Mouse (Mus musculus) monocyte, adult 5-6 weeks (primary cell): ENCODE measurements around the gene Larp4. TPM values are rescaled to one million over a fixed set of nuclear protein-coding genes. Genes with fewer than 3 reads are reported as not detected.
"Not testable (repeated sequence)": the region's sequence is repeated elsewhere in the genome, so short reads cannot be mapped to it uniquely, and the experiment has no call there.

Source experiments
- ATAC-seq: fragments of 153-309, 156-312 bp; replicated peaks from 2 replicates; pipeline ENCODE4 v1.8.0; 2017; ENCODE audit warnings: mild to moderate bottlenecking; ENCODE audit not compliant: low TSS enrichment, insufficient number of reproducible peaks, severe bottlenecking, poor library complexity, low FRiP score
- total RNA-seq: library from RNA; stranded (forward); fragments of 200-1000, 200-491, 200-594 nt; gene quantifications from 3 replicates; pipeline ENCODE4 v1.2.3, GENCODE M21; 2017

Gene Larp4
- 49.3 to 57.6 TPM (median 49.7 TPM) in 3 replicates for total RNA-seq

DNA sequence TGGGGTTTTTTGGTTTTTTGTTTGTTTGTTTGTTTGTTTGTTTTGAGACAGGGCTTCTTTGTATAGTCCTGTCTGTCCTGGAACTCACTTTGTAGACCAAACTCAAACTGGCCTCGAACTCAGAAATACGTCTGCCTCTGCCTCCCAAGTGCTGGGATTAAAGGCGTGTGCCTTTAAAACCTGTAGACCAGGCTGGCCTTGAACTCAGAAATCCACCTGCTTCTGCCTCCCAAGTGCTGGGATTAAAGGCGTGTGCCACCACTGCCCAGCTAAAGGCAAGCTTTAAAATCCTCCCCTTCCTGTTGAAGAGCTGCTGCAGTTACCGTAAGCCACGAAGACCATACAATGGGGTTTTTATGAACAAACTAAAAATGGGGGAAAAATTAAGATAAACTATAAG is at the start of gene Larp4:
Gene Larp4 (plus strand): TSS at position 301 of the 400 bp plus-strand sequence.
- ATAC-seq: not testable (repeated sequence)

DNA sequence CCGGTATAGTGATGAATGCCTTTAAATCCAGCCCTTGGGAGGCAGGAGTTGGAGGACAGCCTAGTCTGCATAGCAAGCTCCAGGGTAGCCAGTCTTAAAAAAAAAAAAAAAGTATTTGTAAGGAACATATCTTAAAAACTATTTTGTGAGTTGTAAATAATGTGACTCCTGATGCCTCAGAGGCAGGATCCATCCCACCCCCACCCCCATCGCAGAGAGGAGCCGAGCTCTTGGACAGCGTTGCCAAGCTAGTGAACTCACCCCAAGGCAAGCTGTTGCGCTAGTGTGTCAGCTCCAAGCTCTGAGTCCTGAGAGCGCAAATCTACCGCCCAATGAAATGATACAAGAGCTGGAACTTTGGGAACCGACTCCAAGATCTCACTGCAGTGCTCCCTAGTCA is 38.6 kb upstream of the Larp4 start:
- ATAC-seq: no peak

DNA sequence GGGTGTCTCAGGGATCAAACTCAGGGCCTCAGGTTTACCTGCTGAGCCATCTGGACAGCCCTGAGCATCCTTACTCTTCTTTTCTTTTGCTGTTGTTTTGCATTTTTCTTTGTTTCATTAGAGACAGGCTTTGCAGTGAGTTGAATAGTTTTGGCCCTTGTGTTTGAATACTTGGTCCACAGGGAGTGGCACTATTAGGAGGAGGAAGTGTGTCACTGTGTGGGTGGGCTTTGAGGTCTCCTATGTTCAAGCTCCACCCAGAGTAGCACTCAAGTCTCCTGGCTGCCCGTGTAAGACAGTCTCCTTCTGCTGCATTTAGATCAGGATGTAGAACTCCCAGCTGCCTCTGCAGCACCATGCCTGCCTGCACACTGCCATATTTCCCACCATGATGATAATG is 35.4 kb upstream of the Larp4 start:
- no peak for ATAC-seq

DNA sequence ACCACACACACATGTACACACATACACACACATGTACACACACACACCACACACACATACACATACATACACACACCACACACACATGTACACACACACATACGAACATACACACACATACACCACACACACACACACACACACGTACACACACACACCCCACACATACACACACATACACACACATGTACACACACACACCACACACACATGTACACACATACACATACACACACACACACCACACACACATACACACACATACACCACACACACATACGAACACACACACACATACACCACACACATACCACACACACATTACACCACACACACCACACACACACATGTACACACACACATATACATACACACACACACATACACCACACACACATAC is 33.2 kb upstream of the Larp4 start:
- ATAC-seq: no peak

DNA sequence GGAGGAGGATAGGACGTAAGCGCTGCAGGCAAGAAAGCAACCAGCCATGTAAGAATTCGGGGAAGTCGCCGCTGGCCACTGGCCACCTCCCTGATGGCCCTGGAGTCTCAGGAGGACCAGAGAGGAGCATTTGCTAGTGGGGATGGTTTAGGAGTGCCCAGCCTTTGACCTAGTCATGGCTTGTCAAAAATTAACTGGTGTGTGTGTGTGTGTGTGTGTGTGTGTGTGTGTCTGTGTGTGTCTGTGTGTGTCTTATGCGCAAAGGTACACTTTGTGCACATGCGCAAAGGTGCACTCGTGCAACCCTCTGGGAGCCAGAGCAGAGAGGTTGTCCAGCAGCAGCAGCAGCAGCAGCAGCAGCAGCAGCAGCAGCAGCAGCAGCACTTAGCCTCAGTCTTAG is 32.0 kb upstream of the Larp4 start:
- no peak for ATAC-seq

DNA sequence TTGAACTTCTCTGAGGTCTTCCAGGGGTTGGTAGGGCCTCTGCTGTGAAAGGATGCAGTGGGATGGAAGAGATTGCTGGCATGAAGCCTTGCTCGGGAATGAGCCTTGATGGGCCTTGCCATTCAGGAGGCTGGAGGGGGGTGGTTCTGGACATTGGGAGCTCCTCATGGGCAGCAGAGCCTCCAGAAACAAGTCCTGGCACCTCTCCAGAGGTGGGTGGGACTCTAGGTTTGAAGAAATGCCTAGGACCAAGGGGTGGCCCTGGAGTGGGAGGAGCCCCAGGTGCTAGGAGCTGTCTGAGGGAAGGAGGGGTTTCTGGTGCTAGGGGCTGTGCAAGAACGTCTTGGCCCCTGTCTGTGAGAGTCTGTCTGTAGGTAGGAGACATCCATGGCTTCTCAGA is 29.4 kb upstream of the Larp4 start:
- no peak for ATAC-seq

DNA sequence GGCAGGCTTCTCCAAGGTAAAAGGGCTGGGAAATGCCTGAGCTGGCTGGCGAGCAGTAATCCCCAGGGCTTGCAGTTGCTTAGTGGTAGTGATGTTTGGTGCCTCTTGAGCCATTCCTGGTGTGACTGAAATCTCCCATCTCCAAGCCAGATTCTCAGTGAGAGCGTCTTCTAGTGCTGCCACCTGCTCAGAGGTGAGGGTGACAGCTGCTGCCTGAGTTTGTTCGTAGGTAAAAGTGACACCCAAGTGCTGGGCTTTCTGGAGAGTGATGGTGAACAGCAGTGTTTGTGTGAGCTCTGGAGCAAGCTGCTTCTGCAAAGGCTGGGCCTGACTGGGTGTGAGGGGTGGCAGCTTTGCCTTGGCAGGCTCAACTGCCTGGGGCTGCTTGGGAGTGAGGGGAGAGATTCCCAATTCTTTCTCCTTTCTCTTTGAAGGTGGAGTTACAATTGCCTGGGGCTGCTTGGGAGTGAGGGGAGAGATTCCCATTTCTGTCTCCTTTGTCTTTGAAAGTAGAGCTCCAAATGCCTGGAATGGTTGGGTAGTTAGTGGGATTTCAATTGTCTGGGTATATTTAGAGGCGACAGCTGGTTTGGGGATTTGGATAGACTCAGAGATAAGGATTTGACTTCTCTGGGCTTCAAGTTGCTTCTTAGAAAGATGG is 28.8 kb upstream of the Larp4 start:
- ATAC-seq: no peak

DNA sequence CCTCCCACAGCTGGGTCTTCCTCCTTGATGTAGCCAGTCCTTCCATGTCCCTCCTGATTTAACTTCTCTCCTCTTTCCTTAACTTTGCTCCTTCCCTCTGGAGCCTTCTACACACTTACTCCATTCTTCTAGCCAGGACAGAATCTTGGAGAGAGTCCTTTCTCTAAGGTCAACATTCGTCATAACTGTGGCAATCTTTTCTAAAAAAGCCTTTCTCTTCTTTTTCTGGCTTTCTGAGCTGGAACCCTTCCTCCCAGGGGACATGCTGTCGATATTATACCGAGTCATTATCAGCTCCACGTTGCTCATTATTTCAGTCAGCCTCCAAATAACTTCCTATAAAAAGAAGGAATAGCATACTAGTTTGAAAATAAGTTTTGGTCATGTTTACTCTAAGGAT is 14.5 kb upstream of the Larp4 start:
- ATAC-seq: no peak

DNA sequence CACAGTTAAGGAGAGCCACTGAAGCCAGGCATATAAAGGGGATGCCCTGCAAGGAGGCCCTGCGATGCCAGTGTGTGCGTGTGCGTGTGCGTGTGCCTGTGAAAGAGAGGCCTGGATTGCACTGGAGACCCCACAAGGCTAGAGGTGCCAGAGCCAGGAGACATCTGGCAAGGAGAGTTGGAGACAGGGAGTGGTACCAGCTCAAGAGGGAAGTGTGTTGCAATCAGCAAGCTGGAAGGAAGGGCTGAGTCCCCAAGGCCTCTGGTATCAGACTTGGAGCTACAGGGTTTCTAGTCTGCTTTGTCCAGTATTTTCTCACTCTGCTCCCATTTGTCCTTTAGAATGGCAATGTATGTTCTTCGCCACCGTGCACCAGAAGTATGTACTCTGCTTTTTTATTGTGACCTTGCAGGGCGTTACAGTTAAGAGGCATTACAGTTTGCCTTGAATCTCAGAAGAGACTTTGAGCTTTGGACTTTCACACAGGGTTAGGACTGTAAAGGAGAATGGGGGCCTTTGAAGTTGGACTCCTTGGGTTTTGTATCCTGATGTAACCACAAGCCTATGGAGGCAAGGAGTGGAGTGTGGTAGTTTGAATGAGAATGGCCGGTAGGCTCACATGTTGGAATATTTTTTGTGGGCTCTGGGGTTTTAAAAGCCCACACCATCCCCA is 4.6 kb upstream of the Larp4 start:
- ATAC-seq: no peak

DNA sequence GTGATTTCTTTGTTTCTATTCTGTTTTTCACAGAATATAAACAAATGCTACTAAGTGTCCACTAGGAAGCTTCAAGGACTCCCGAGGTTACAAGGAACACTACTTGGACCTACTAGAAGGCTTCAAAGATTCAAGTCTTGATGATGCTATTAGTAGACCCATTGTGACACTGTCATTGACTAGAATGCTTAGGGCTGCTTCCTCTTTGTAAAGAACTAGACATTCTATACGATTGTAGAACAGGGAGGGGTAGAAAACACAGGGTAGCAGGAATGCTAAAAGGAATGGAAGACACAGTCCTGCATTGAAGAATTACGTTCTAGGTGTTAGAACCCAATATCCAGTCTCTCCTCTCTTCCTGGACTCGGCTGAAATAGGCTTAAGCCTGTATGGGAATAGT is 2.9 kb upstream of the Larp4 start, which contains the start of gene Fam186a:
Gene Fam186a (minus strand): TSS at position 101 of the 400 bp plus-strand sequence.
- ATAC-seq: no peak

DNA sequence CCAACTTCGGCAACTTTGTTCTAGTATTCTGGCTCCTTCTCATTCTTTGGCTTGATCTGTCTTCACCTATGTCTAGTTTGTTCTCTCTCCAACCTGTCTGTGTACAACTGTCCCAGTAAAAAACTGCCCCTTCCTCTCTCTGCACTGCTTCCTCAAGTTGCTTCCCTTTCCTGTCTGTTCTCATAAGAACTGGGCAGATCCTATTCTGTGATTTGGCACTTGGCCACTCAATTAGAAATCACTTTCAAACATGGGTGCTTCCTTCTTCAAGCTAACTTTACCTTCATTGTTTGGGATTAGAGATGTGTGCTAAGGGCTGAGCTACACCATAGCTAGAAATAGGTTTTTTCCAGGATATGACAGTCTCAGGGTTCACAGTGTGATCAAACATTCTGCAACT is 741 bp downstream of the Larp4 start:
- ATAC-seq: no peak

DNA sequence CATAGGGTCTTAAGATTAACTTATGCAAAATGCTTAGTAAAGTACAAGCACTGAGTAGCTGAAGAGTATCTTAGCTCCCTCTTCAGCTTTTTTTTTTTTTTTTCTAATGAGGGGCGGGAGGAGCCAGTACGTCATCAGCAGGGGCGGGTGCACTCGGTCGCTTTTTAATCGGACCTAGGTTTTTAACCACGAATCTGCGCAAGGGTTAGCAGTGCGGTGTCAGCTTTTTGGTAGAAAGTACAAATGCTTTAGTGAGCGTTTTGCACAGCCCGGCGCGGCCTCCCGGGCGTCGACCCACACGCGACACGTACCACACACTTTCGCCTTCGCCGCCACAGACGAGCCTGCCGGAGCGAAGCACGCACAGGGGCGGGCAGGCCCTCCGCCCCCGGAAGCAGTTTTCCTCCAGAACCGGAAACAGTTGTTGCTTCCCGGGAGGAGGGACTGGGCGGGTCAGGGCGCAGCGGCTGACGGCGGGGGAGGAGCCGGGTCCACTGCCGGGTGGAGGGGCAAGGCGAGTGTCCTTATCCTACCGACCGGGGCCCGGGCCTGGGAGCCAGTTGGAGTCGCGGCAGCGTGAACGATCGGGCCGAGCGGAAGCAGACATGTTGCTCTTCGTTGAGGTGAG is 2.6 kb downstream of the Larp4 start:
- peak; percentile 96 for ATAC-seq

DNA sequence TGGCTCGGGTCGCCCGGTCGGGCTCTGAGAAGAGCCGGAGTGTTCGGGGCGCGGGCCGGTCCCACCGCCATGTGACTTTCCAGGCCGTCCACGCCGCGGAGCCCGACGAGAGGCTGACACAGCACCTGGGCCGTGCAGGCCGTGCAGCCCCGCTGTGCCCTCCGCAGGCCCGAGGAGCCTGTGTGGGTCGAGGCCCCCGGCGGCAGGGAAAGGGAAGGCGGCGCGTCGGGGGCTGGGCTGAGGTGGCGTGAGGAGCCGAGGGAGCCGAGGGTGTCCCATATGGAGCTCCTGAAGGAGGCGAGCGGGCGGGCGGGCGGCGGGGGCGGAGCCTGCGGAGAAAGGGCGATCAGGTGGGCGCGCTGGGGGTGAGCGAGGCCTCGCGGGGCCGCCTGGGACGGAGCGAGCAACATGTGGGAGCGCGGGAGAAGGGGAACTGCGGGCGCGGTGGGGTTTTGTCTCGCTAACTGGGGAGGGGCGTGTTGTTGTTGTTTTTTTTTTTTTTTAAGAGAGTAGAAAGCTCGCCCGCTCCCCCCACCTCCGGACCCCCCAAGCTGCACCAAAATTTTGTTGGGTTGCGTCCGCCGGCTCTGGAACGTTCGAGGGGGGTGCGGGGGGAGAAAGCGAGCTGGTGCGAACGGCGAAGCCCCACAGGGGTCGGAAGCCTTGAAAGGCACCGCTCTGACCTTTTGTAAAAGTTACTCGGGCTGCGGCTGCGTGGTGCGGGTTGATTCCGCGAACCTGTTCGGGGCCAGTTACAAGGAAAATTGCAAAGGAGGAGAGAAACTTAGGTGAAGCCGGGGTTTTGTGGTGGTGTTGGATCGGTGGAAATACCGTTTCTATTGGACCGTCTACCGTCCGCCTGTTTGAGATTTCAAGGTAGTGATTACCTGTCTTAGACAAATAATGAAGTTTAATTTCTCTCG is 3.4 kb downstream of the Larp4 start:
- ATAC-seq: peak; percentile 29; the same call in 1 of the 2 replicates

DNA sequence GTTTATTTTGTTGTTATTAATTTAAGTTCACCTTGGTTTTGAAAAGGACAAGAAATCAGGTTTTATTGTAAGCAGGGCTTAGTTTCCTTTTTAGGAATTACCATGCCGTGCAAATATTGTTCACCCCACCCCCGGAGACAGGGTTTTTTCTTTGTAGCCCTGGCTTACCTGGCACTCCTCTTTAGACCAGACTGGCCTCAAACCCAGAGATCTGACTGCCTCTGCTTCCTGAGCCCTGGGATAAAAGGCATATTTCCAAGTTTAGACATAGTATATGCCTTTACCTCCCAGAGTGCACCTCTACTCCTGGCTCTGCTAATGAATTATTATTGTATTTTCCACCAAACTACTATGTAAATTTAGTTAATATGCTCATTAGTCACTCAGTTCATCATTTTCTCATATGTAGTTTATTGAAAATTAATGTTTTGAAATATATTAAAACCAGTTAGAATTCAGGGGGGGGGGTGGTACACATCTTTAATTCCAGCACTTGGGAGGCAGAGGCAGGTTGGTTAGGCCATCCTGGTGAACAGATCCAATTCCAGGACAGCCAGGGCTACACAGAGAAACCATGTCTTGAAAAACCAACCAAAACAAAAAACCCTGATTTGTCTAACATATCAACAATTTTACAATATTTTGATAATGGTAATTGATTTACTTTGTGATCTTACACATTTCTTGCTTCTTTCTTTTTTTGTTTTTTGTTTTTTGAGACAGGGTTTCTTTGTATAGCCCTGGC is 4.8 kb downstream of the Larp4 start:
- ATAC-seq: no peak

DNA sequence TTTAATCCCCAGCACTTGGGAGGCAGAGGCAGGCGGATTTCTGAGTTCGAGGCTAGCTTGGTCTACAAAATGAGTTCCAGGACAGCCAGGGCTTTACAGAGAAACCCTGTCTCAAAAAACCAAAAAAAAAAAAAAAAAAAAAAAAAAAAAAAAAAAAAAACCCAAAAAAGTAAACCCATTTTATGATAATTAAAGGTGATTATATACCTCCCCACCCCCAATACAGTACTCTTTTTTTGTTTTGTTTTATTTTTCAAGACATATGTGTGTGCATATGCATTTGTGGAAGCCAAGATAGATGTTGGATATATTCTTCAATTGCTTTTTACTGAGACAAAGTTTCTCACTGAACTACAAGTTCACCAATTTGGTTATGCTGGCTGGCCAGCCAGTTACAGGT is 6.3 kb downstream of the Larp4 start:
- not testable (repeated sequence) for ATAC-seq

DNA sequence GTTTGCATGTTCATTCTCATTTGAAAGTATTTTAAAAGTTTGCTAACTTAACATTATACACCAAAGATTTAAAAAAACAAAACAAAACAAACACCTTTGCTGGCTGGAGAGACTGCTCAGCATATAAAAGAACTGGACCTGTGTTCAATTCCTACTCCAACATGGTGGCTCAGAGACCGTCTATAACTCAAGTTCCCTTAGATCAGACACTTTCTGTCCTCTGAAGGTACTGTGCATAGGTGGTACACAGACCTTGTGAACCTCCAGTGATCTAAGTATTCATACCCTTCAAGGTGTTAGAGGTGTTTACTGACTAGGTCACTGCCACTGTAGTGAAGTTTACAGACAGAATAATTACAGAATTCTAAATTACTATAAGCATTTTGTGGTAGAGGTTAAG is 9.4 kb downstream of the Larp4 start:
- no peak for ATAC-seq

DNA sequence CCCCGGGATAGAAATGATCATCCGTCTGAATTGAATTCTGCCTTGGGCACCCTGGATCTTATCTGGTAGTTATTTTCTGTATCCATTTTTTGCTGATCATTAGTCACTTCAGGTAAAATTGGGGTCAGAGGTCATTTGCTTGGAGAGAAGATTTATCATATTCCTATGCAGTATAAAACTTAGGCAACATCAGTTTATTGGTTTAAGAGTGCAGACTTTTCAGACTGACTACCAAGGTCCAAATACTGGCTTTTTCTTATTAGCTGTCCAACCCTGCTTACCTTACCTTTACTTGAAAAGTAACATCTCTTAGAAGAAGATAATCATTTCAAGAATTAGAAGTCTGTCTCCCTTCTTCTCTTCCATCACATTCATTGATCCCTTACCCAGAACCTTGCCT is 9.8 kb downstream of the Larp4 start:
- ATAC-seq: no peak

DNA sequence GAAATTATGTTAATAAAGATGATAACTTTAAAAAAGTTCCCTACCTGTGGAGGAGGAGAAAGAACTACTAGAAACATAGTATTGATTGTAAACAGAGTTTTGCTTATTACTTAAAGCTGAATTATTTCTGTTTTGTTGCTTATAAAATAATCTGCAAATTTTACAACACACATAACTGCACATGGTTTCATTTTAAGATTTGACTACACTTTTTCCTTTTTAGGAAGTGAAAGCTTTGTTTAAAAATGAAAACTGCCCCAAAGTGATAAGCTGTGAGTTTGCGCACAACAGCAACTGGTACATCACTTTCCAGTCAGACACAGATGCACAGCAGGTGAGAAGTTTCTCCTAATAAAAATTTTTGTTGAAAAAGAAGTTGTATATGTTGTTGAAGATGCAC is 23.2 kb downstream of the Larp4 start:
- ATAC-seq: no peak
